Mouse (Mus musculus): ENCODE data around the gene Itpr3. TPM values are rescaled to one million over a fixed set of nuclear protein-coding genes. Genes with fewer than 3 reads are reported as not detected.

Gene Itpr3
- polyA plus RNA-seq, 1 experiment from 2014 or later, result 3.6 TPM

- no peaks in the 10 kb centered on the region for H3K27me3 ChIP-seq (replicated peaks; ENCODE audit: insufficient read depth, low read length)
- no peak overlapping the region for H3K4me3 ChIP-seq (ENCODE audit: low read depth, low read length)
- DNase-seq (ENCODE audit: low spot score), result peak; percentile 52
- 0 out of 2 replicates have a peak, but pooled peaks cover 7% of the 10 kb centered on the region for H3K36me3 ChIP-seq (ENCODE audit: insufficient read depth, low read length)
- no peak overlapping the region for H3K27ac ChIP-seq (ENCODE audit: low read length)
- TF ChIP-seq CTCF (IDR thresholded peaks at IDR 0.05) (no peak), EP300 (IDR thresholded peaks at IDR 0.05) (no peak)
- WGBS, result 88% methylated on average over 17 of the region's 17 CpGs
- H3K4me1 ChIP-seq (ENCODE audit: insufficient read depth, low read depth, low read length), result no peaks in the 10 kb centered on the region; the same call in 1 of the 2 replicates
- H3K9ac ChIP-seq (replicated peaks; ENCODE audit: low read depth), result no peak overlapping the region
- no peaks in the 10 kb centered on the region for H3K9me3 ChIP-seq (ENCODE audit: low read length)
- ATAC-seq, result no peak
- no peak overlapping the region for H3K4me2 ChIP-seq (replicated peaks; ENCODE audit: low read depth, low read length)
Observed at GRCm38 (mm10) chr17:27025326-27025902, 31.7 kb upstream of the Itpr3 start.

DNA sequence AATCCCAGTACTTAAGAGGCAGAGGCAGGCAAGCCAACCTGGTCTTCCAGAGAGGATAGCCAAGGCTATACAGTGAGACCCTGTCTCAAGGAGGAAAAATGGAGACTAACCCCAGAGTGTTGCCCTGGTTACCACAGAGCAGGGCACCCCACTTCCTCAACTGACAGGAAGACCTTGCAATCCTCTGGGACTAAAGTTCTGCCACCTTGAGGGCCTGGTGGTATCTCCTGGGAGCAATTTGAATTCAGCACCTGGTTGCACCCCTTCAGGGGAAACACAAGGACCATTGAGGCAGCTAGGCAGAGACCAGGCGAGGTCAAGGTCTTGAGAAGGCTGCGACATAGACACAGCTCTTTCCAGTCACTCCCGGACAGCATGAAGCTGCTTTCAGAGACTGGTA, 31.2 kb upstream of the Itpr3 start:
- H3K36me3 ChIP-seq (ENCODE audit: insufficient read depth, low read length), result 0 out of 2 replicates have a peak, but pooled peaks cover 3% of the 10 kb centered on the region
- WGBS, result 90% methylated on average over 3 of the region's 3 CpGs
- H3K9ac ChIP-seq (replicated peaks; ENCODE audit: low read depth), result no peak overlapping the region
- TF ChIP-seq EP300 (IDR thresholded peaks at IDR 0.05) (no peak), CTCF (IDR thresholded peaks at IDR 0.05) (no peak)
- no peak for ATAC-seq
- no peaks in the 10 kb centered on the region for H3K9me3 ChIP-seq (ENCODE audit: low read length)
- no peaks in the 10 kb centered on the region; the same call in 1 of the 2 replicates for H3K4me1 ChIP-seq (ENCODE audit: insufficient read depth, low read depth, low read length)
- no peak overlapping the region for H3K4me3 ChIP-seq (ENCODE audit: low read depth, low read length)
- H3K4me2 ChIP-seq (replicated peaks; ENCODE audit: low read depth, low read length), result no peak overlapping the region
- H3K27ac ChIP-seq (ENCODE audit: low read length), result no peak overlapping the region
- no peak for DNase-seq (ENCODE audit: low spot score)
- H3K27me3 ChIP-seq (replicated peaks; ENCODE audit: insufficient read depth, low read length), result no peaks in the 10 kb centered on the region

DNA sequence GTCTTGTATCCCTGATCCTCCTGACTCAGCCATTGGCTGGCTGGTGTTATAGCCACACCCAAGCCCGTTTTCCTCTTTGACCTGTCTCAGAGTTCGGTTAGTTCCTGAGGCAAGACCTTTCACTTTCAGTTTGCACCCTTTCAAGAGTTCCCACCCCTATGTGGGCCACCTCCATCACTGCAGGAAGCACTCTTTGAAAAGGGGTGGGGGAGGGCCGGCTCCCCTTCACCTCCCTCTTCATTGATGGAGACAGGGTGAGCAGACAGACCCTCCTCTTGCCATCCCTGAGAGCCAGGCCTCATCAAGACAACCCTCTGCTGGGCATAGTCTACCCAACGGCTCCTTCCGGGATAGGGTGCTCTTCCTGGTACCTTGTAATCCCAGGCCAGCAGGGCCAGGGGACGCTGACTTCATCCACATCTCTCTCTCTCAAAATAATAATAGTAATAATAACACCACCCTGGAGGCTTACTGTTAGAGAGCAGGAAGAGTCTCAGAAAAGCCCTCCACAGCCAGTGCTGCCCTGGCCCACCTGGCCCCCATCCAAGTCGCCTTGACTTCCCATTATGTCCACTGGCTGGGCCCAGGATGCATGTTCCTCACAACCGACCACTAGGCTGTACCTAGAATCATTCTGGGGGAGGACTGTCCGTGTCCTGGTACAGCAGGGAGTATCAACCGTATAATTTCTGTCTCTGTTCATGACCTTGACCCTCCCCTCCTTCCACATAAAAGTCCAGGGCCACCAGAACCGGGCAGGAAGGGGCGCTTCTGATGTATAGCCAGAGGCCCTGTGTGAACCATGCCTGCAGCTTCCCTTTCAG, 29.4 kb upstream of the Itpr3 start:
- DNase-seq (ENCODE audit: low spot score) (peak; percentile 77), ATAC-seq (peak; percentile 47)
- 15% methylated on average over 12 of the region's 12 CpGs for WGBS
- Histone ChIP-seq H3K4me1 (ENCODE audit: insufficient read depth, low read depth, low read length) (no peaks in the 10 kb centered on the region; the same call in 1 of the 2 replicates), H3K4me2 (replicated peaks; ENCODE audit: low read depth, low read length) (peak overlapping the region; percentile 83), H3K27me3 (replicated peaks; ENCODE audit: insufficient read depth, low read length) (no peaks in the 10 kb centered on the region), H3K9ac (replicated peaks; ENCODE audit: low read depth) (peak overlapping the region; percentile 90), H3K9me3 (ENCODE audit: low read length) (no peaks in the 10 kb centered on the region), H3K36me3 (ENCODE audit: insufficient read depth, low read length) (0 out of 2 replicates have a peak, but pooled peaks cover 3% of the 10 kb centered on the region), H3K4me3 (ENCODE audit: low read depth, low read length) (peak overlapping the region; percentile 68), H3K27ac (ENCODE audit: low read length) (peak overlapping the region; percentile 83)
- no peak; the same call in 1 of the 2 replicates for TF ChIP-seq CTCF (IDR thresholded peaks at IDR 0.05)
- TF ChIP-seq EP300 (IDR thresholded peaks at IDR 0.05), result no peak

DNA sequence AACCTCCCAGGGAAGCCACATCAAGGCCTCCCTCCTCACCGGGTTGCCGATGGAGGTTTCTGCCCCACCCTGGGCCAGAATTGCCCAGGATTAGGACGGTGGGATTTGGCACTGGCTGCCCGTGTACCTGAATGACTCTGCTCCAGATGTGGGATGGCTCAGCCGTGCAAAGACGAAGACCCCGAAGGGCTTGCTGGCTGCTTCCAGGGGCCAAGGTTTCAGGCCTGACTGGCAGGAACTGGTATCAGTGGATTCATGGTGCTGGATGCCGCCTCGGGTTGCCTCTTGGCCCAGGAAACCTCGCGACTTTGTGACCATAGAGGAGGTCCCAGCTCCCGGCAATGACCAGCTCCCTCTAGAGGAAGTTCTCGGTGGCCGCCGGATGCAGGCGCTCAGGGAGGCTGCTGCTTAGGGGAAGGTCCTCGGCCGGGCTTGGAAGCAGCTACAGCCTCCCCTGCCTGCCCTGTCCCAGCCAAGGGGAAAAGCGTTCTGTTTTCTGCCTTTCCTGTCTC, 28.8 kb upstream of the Itpr3 start:
- H3K27ac ChIP-seq (ENCODE audit: low read length), result peak overlapping the region; percentile 83
- ATAC-seq (peak; percentile 89), DNase-seq (ENCODE audit: low spot score) (peak; percentile 94)
- 1% methylated on average over 19 of the region's 19 CpGs for whole genome bisulfite sequencing
- no peaks in the 10 kb centered on the region; the same call in 1 of the 2 replicates for H3K4me1 ChIP-seq (ENCODE audit: insufficient read depth, low read depth, low read length)
- H3K4me3 ChIP-seq (ENCODE audit: low read depth, low read length), result peak overlapping the region; percentile 68
- H3K9ac ChIP-seq (replicated peaks; ENCODE audit: low read depth), result peak overlapping the region; percentile 90
- H3K9me3 ChIP-seq (ENCODE audit: low read length), result no peaks in the 10 kb centered on the region
- H3K27me3 ChIP-seq (replicated peaks; ENCODE audit: insufficient read depth, low read length), result no peaks in the 10 kb centered on the region
- H3K36me3 ChIP-seq (ENCODE audit: insufficient read depth, low read length), result 0 out of 2 replicates have a peak, but pooled peaks cover 3% of the 10 kb centered on the region
- peak; percentile 88 for TF ChIP-seq CTCF (IDR thresholded peaks at IDR 0.05)
- no peak for TF ChIP-seq EP300 (IDR thresholded peaks at IDR 0.05)
- H3K4me2 ChIP-seq (replicated peaks; ENCODE audit: low read depth, low read length), result peak overlapping the region; percentile 83

GRCm38 (mm10) chr17:27028909-27029308, 28.2 kb upstream of the Itpr3 start, which contains the start of gene Bak1:
Gene Bak1, minus strand, starts transcription at chr17:27029009.
- Histone ChIP-seq H3K4me3 (ENCODE audit: low read depth, low read length) (peak within 1 kb of the TSS; percentile 68), H3K4me1 (ENCODE audit: insufficient read depth, low read depth, low read length) (no peaks in the 10 kb centered on the region; the same call in 1 of the 2 replicates), H3K9me3 (ENCODE audit: low read length) (no peaks in the 10 kb centered on the region), H3K9ac (replicated peaks; ENCODE audit: low read depth) (peak within 1 kb of the TSS; percentile 90), H3K27me3 (replicated peaks; ENCODE audit: insufficient read depth, low read length) (no peaks in the 10 kb centered on the region), H3K4me2 (replicated peaks; ENCODE audit: low read depth, low read length) (peak within 1 kb of the TSS; percentile 83), H3K27ac (ENCODE audit: low read length) (peak within 1 kb of the TSS; percentile 83), H3K36me3 (ENCODE audit: insufficient read depth, low read length) (no peaks in the 10 kb centered on the region)
- DNase-seq (ENCODE audit: low spot score) (no peak), ATAC-seq (no peak)
- WGBS, result 100% methylated on average over 1 of the region's 4 CpGs
- no peak for TF ChIP-seq CTCF (IDR thresholded peaks at IDR 0.05)
- no peak for TF ChIP-seq EP300 (IDR thresholded peaks at IDR 0.05)

GRCm38 (mm10) chr17:27029431-27029830, 27.7 kb upstream of the Itpr3 start:
- TF ChIP-seq EP300 (IDR thresholded peaks at IDR 0.05), result no peak
- TF ChIP-seq CTCF (IDR thresholded peaks at IDR 0.05), result no peak
- Histone ChIP-seq H3K4me1 (ENCODE audit: insufficient read depth, low read depth, low read length) (no peaks in the 10 kb centered on the region; the same call in 1 of the 2 replicates), H3K4me2 (replicated peaks; ENCODE audit: low read depth, low read length) (no peak overlapping the region), H3K9ac (replicated peaks; ENCODE audit: low read depth) (no peak overlapping the region), H3K4me3 (ENCODE audit: low read depth, low read length) (no peak overlapping the region), H3K27ac (ENCODE audit: low read length) (no peak overlapping the region), H3K9me3 (ENCODE audit: low read length) (no peaks in the 10 kb centered on the region), H3K36me3 (ENCODE audit: insufficient read depth, low read length) (no peaks in the 10 kb centered on the region), H3K27me3 (replicated peaks; ENCODE audit: insufficient read depth, low read length) (no peaks in the 10 kb centered on the region)
- DNase-seq (ENCODE audit: low spot score), result no peak
- WGBS, result 88% methylated on average over 14 of the region's 14 CpGs
- no peak for ATAC-seq
